Mouse (Mus musculus) forelimb bud, embryonic 11.5 days (tissue): ENCODE results near the gene Pus10.
A peak's percentile ranks its signal among the peaks of the same experiment; 100 is the strongest.

Experiments used
- DNase-seq: peaks from one replicate; pipeline ENCODE4 v3.0.0-alpha.2; 2012; ENCODE audit warnings: low read depth, low spot score

Gene Pus10

DNA sequence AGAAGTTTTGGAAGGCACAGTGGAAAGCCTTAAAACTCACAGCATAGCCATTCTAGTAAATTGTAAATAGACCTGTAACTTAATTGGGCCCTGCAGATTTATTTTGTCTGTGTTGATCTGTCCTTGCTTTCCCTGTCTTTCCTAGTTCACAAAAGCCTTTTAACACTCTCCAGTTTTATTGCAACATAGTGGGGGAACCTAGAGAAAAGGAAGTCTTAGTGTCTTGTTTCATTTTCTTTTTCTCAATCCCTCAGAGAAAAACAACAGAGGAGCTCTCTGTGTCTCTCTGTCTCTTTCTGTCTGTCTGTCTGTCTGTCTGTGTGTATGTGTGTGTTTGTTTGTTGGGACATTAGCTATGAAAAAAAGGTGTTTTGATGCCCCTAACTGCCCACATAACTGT is 30.4 kb downstream of the Pus10 start:
- DNase-seq = no peak

DNA sequence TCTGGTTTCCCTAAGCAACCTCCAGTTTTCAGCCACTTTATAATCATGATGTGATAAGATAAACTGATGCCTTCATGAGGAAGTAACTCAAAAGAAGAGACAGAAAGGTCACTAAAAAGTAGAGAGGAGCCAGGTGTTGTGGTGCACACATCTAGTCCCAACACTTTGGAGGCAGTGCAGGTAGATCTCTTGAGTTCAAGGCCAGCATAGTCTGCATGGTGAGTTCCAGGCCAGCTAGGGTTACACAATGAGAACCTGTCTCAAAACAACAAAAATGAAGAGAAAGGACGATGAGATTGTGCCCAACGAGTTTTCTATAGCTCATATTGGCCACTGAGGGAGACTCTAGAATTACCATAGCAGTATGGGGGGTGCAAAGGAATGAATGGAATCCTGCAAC is 33.1 kb downstream of the Pus10 start:
- DNase-seq = no peak

DNA sequence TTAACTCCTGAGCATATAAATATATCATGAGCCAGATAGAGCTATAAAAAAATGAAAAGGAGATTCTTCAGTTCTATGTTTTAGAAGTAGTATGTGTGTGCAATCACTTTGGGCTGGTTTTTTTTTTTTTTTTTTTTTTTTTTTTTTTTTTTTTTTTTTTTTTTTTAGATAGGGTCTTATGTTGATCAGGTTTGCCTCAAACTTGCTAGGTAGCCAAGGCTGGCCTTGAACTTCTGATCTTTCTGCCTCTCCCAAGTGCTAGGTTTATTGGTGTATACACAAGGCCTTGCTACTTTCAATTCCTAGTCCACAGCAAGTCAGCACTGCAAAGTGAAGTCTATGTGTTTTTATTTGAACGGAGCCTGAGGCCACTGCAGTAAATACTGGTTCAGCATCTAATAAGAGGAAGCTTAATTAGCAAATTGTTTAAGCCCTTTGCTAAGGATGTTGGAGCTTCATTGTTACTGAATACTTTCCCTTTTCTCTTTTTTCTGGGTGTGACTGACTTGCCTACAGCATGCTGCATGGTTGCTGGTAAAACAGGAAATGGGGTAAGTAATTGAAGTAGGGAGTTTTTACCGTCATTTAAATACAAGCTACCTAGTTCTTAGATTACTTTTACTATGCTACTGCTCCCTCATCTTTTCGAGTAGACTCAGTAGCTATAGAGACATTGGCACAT is 34.1 kb downstream of the Pus10 start:
- DNase-seq = peak; percentile 10

DNA sequence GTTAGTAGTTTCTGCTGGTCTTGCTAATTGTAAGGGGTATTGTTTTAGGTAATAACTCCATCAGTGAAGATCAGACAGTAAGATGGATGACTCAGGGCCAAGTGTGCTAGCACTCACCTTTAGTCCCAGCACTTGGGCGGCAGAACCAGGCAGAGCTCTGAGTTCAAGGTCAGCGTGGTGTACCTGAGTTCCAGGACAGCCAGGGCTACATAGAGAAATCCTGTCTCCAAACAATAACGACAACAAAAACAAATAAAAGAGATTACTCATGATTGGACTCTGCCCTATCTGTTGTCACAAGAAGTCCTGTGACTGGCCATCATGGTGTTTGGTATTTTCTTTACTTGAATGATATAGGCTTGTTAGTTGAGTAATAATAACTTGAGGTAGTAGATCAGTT is 36.4 kb downstream of the Pus10 start:
- no peak for DNase-seq

DNA sequence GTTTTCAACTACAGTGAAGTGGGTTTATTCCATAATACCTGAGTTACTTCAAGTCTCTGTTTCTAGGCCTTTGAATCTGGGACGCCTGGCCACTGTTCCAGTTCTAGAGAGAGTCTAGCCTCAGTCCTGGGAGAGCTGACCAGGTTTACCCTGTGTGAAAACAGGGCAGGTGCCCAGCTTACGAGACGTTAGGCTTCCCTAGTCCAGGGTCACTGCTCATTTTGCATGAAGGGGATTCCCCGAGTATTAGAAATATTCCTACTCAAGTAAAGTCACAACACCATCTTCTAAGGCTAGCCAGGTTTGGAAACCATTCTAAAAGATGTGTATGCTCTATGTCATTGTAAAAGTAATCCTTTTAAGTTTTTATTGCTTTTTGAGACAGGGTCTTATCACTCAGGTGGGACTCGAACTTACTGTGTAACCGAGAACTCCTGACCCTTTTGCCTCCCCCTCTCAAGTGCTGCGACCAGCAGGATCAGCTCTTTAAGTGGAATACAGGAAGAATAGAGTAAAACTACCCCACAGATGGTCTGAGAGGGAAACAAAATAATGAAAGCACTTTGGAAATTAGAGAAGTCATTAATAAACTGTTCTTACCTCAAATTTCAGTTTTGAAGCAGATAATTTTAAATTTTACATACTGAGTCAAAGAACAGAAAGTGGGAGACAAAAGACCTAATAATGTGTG is 39.3 kb downstream of the Pus10 start:
- DNase-seq = no peak

DNA sequence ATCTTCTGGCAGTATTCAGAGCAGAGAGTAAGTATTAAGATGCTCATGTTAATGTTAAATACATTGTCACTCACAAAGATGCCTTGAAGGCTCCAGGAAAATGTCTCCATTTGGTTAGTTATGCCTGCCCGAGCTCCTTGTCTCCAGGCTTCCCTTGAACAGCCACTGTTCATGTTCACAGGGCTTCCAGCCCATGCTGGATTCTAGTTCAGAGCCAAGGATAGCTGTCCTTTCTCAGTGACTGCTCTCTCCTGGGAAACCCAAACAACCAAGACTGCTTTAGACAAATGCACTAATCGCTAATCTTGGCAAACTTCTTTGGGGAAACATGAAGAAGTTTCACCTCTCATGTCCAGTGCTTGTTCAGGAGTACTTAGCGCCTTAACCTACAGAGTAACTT is 46.8 kb downstream of the Pus10 start:
- no peak for DNase-seq

DNA sequence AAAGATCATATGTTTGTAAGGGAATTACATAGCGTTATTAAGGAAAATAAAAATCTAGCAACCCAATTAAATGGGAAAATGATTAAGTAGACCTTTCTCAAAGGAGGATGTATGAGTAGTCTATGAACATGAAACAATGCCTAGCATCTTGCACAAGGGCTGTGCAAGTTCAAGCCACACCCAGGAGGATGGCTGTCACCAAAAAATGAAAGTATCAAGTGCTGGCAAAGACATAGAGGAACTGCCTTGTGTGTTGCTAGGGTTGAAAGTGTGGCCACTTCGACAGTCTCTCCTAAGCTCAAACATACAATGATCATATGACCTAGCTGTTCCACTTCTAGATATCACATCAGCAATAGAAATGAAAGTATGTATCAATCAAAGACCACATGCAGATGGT is 53.4 kb downstream of the Pus10 start:
- DNase-seq = no peak

DNA sequence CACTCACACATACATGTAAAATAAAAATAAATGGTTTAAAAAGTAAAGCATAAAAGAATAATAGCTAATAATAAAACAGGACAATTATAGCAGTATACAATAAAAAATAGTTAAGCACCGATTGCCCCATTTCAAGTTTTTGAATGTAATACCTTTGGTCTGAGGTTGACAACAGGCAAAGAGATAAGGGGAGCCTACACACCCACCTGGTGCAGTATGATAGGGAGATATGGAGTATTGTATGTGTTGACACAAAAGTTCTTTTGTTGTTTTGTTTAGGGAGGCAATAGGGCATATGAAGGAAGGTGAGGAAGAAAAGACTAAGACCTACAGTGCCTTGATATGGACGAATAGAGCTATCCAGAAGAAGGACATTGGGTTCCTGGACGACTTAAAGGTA is 54.4 kb downstream of the Pus10 start:
- DNase-seq = no peak

DNA sequence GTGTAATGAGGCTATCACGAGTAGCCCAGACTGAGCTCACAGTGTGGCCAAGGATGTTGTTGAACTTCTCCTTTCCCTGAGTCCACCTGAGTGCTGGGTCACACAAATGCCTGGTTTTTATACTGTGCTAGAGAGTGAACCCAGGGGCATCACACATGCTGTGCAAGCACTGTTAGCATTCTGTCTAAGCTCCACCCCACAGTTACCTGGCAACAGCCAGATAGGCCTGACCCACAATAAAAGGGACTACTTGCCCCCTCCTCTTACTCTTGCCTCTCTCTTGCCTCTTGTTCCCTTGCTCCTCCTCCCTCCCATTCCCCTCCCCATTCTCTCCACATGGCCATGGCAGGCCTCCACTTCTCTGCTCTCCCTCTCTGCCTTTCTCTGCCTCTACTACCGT is 56.9 kb downstream of the Pus10 start:
- no peak for DNase-seq

DNA sequence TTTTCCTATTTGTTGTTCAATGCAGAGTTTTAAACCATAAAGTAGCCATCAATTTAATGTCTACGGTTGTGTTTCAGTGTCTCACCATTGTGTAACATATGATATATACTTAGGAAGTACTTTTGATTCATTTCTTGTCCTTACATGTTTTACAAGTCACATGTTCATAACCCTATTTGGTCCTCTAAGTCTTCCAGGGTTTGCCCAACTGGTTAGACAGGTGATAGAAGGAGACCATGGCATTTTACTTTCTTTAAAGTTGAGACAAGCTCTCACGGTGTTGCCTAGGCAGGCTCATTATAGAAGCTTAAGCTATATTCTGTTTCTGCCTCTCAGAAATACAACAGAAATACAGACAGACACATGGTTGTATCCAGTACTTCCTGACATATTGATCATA is 60.4 kb downstream of the Pus10 start:
- DNase-seq = no peak

DNA sequence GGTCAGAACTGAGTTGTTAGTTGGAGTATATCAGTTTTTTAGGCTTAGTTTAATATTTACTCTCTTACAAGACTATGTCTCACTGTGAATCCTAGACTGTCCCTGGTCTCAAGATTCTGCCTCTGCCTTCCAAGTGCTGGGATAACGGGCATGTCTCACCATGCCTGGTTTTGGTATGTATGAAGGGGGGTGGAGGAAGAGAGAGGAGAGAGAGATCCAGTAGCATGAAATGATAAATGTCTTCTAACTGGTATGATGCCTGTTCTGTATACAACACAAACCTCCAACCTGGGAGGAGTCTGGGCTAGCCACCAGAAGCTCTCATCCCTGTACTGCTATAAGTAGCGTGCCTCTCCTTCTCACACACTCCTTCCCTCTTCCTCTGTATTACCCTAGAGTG is 61.0 kb downstream of the Pus10 start:
- peak; percentile 2 for DNase-seq

DNA sequence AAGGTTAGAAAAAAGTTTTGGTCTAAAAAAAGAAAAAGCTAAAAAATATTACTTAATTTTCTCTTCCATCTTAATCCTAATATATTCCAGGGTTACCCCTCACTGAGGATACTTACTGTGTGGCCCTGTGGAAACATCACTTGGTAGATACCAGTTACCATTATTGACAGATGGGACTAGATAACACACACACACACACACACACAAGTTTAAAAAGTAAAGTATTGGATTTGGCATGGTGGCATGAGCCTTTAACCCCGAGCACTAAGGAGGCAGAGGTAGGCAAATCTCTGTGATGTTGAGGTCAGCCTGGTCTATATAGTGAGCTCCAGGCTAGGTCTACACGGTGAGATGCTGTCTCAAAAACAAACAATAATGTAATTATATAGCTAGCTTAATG is 62.7 kb downstream of the Pus10 start:
- DNase-seq = no peak

DNA sequence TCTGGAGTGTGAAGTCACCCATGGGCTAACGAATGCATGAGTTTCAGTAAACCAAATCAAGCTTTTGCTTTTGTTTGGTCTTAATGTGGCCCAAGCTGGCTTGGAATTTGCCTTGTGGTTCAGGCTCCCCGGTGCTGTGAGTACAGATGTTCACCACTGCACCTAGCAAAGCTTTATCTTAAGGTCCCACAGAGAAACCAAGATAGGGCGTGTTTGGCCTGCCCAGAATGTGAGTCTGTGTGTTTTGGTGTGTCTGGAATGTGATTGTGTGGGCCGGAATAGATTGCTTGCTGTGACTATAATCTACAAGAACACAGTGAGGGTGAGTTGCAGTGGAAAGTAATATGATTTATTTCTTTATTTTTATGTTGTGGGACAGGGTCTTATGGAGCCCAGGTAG is 64.6 kb downstream of the Pus10 start:
- DNase-seq = no peak

DNA sequence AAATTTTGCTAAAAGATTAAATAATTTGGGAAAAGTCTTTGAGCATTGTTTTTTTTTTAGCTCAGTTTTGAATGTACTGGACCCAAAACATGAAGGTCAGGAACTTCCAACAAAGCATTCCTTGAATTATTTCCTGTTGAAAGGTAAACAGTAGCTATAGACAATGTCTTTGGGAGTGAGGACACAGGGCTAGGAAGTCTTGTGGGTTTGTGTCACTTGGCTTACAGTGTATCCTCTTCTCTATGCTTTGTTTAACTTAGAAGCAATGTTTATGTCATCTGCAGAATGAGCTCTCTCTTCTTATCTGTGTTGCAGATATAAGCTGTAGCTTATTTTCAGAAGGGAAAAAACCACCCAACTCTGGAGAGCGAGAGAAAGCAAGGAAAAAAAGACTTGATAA is 67.4 kb downstream of the Pus10 start:
- no peak for DNase-seq

DNA sequence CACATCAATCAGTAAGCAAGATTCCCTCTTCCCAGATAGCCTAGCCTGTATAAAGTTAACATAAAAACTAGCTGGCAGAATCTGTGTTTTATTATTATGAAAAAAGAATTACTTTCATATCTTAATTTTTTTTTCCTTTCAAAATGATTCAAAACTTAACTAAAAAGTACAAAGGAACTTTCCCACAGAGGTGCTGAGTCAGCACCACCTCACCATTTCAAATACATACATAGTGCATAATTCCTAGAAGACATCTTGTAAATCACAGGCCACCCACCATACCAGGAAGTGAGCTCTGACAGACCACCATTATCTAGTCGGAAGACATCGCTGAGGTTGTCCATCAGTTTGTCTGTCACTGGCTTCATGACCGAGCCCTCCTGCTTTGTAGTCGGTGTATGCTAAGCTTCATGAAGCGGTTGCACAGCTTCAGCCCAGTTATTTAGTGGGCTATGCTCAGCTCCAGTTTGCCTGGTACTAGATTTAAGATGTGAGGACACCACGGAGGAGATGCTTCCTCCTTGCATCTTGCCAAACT is 69.3 kb downstream of the Pus10 start:
- DNase-seq = no peak

DNA sequence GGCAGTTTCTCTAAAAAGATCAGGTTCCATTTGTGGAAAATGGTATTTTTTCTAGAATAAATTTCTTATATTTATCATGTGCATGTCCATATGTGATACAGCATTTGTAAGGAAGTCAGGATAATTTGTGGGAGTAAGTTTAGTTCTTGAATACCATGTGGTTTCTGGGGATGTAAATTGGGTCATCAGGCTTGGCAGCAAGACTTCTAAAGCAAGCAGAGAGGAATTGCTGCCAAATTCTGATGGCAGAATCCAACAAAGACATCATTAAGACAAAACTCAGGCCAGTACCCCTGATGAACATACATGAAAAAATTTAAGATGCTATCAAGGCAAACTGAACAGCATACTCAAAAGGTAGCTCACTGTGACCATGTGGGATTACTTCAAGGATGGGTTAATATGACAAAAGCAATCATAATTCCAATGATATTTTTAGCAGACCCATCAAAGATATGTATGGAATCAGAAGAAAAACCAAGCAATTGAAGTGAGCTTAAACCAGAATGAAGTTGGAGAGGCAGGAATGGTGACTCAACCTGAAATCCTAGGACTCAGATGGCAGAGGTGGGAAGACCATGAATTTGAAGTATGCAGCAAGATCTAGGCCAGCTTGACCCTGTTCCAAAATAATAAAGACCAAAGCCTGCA is 70.5 kb downstream of the Pus10 start:
- no peak for DNase-seq

DNA sequence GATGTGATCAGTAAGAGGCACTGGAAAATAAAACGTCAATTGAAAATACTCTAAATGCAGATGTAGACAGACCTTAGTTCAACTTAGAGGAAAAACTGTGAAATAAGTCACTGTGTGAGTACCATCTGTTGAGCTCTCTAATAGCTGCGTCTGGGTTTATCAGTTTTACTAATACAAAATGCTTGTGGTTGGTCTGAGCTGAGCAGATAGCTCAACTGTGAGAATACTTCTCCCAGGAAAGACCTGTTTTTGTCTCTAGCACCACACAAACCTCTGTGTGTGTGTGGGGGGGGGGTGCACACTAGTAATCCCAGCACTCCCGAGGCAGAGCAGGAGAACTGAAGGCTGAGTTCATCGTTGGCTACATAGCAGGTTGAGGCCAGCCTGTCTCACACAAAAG is 75.4 kb downstream of the Pus10 start:
- no peak for DNase-seq

DNA sequence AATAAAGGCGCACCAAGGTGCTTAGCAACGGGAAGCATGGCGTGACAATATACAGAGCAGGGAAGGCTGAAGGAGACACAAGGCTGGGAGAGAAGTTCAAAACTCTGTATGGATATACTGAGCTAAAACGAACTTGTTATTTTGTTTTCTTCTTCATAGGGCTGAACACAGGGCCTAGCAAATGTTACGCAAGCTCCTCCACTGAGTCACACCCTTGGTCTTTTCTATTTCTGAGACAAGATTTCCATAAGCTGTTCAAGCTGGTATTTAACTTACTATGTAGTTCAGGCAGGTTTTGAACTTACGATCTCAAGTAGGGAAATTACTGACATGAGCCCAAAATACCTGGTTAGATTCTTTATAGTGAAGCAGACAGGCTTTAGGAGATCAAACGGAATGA is 75.9 kb downstream of the Pus10 start:
- DNase-seq = no peak

DNA sequence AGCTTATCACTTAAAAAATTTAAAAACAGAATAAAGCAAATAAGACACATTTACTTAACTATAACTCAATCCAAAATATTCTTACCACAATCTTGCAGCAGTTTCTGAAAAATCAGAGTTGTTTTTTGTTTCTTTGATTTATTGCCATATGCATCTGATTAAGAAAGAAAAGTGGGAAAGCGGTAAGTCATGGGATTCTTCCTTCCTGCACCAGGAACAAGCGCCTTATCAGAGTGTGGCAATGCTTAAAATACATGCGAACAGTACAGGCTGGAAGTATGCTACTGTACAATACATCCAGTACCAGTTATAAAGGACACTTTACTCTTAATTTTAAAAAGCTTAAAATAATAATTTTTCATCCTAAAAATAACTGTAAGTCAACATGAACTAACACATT is 78.9 kb downstream of the Pus10 start:
- DNase-seq = no peak

DNA sequence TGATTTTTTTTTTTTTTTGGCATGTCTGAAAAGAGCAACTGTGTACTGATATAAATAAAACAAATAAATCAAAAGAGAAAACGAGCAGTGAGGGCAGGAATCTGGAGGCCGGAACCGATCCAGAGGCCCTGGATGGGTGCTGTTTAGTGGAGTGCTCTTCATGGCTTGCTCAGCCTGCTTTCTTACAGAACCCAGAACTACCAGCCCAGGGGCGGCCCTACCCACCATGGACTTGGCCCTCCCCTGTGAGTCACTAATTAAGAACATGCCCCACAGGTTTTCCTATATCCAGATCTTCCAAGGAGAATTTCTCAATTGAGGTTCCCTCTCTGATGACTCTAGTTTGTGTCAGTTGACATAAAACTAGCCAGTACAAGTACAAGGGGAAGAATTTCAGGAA is 80.6 kb downstream of the Pus10 start:
- DNase-seq = no peak

DNA sequence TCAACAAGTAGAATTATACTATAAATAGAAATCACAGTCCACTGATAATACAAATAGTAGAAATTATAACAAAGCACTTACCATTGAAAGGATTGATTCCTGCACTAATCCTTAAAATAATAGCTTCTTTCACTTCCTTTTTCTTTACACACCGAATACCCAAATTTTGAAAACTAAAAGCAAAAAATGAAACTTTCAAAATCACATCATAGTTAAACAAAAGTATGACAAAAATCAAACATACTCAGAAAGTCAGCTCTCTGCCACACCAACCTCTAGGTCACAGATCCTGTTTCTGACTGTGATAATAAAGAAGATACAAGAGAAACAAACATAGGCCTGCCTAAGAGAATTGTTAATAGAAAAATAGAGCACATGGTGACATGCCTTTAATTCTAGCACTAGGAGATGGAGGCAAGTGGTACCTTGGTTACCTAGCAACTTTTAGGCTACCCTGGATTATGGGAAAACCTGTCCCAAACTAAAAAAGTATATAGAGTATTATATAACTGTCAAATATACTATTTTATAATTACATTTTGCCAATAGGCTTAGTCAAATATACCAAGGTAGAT is 87.7 kb downstream of the Pus10 start:
- no peak for DNase-seq

DNA sequence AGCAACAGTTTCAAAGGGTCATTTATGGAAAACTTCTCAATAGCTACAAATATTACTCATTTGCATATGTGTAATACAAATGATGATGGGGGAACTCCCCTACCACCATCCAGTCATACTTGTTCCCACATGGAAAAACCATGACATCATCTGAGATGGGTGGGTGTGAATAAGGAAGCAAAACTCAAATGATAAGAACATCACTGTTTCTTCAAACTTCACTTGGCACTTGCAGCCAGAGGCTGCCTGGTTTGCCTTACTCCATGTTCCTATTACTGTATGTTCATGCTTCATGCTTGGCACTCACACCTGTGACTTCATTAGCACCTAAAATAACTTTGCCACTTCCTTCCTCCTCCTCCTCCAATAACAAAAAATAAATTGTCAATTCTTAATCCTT is 88.9 kb downstream of the Pus10 start:
- no peak for DNase-seq

DNA sequence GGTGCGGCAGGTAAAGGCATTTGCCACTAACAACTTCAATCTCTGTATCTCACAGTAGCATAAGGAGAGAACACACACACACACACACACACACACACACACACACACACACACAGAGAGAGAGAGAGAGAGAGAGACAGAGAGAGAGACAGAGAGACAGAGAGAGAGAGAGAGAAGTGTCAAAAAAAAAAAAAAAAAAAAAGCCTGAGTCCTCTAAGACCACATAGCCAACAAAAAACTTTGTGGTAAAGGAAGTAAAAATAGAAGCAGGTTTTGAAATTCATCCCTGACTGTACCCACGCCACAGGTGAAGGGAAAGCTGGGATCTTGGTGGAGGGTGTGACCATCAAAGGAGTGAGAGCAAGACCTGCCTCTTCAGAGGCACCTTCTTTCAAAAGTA is 92.7 kb downstream of the Pus10 start:
- DNase-seq = no peak
